Mouse (Mus musculus) neural tube, embryonic 13.5 days (tissue): ENCODE data around the gene Prnp. TPM values are rescaled to one million over a fixed set of nuclear protein-coding genes. Genes with fewer than 3 reads are reported as not detected.

Experiments
- ATAC-seq: fragments of 200-750 bp; cut with Nextera tagmentation; 2 replicates; pipeline ENCODE4 v1.8.0; 2017; ENCODE audit warnings: low read depth, mild to moderate bottlenecking, moderate TSS enrichment, moderate library complexity
- H3K27ac ChIP-seq: fragments of 300-500 bp; sonication (generic); replicated peaks from 2 replicates; pipeline ENCODE4 v1.5.1; 2015; ENCODE audit warnings: moderate library complexity, mild to moderate bottlenecking, inconsistent platforms
- H3K27me3 ChIP-seq: fragments of 300-500 bp; sonication (generic); 2 replicates; pipeline ENCODE4 v1.6.1; 2015; ENCODE audit warnings: mild to moderate bottlenecking, inconsistent platforms
- H3K36me3 ChIP-seq: fragments of 300-500 bp; sonication (generic); 2 replicates; pipeline ENCODE4 v1.6.1; 2015; ENCODE audit warnings: mild to moderate bottlenecking, inconsistent platforms
- H3K4me1 ChIP-seq: fragments of 300-500 bp; sonication (generic); replicated peaks from 2 replicates; pipeline ENCODE4 v1.6.1; 2015; ENCODE audit warnings: inconsistent platforms
- H3K4me2 ChIP-seq: fragments of 300-500 bp; sonication (generic); 2 replicates; pipeline ENCODE4 v1.6.1; 2015; ENCODE audit warnings: inconsistent platforms, mild to moderate bottlenecking, moderate library complexity
- H3K4me3 ChIP-seq: fragments of 300-500 bp; sonication (generic); 2 replicates; pipeline ENCODE4 v1.5.1; 2015; ENCODE audit warnings: mild to moderate bottlenecking, inconsistent platforms
- H3K9ac ChIP-seq: fragments of 300-500 bp; sonication (generic); 2 replicates; pipeline ENCODE4 v1.6.1; 2015; ENCODE audit warnings: moderate library complexity, mild to moderate bottlenecking, inconsistent platforms
- H3K9me3 ChIP-seq: fragments of 300-500 bp; sonication (generic); 2 replicates; pipeline ENCODE4 v1.6.1; 2016; ENCODE audit warnings: inconsistent platforms
- WGBS: fragments of 180-500 bp; shearing (Covaris S2); methylation state at CpG from one replicate; pipeline ENCODE4 v1.1.7; 2015; 5-methylcytosine and 5-hydroxymethylcytosine counted together
- polyA plus RNA-seq: library from polyadenylated mRNA; unstranded; fragments of >200 nt; fragmentation: Nextera tagmentation; extraction: Ambion mirVana; gene quantifications from 2 replicates; pipeline ENCODE4 v1.2.1, GENCODE M21; 2015

The Prnp gene
- polyA plus RNA-seq, 1 experiment from 2014 or later: 128 TPM

DNA sequence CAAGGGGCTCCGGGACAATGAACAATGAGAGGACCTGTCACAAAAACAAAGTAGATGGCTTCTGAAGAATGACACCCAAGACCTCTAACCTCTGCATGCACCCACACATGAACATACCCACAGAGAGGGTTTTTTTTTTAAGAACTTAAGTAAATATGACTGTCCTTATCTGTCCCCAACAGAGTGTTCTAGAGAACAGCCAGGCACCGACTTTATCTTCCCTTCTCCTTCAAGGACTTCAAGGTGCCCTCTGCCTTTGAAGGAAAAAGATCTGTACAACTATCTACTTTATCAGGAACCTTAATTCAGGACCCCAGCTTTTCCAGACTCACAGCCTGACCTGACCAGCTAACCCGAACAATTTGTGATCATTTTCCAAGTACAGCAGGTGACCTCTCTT is 30.8 kb downstream of the Prnp start:
- H3K4me3 ChIP-seq: no peak overlapping the region
- 85% methylated on average over 3 of the region's 3 CpGs for WGBS
- no peak overlapping the region for H3K27ac ChIP-seq
- H3K27me3 ChIP-seq: no peaks in the 10 kb centered on the region
- H3K9me3 ChIP-seq: no peaks in the 10 kb centered on the region
- H3K36me3 ChIP-seq: peaks cover 20% of the 10 kb centered on the region
- no peak overlapping the region for H3K4me2 ChIP-seq
- no peak for ATAC-seq
- no peaks in the 10 kb centered on the region for H3K4me1 ChIP-seq
- H3K9ac ChIP-seq: no peak overlapping the region

DNA sequence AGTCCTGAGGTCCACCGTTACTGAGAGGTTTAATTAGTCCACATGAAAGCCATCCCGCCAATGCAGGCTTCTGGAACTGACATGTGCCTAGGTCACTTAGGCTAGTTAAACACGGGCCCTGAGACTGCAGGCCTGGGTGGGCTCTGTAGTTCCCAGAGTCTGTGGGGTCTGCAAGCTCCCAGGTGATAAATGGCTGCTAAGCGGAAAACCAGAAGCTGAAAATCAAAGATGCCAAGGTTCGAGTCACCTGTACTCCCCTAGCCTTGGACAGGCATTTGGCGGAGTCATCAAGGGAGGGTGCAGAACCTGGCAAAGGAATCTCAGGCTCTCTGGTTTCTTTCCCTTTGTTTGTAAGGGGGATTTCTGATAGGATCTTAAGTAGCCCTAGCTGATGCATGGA is 31.8 kb downstream of the Prnp start:
- ATAC-seq: no peak
- no peaks in the 10 kb centered on the region for H3K9me3 ChIP-seq
- WGBS: 85% methylated on average over 6 of the region's 6 CpGs
- no peaks in the 10 kb centered on the region for H3K4me1 ChIP-seq
- H3K4me3 ChIP-seq: no peak overlapping the region
- H3K9ac ChIP-seq: no peak overlapping the region
- peaks cover 16% of the 10 kb centered on the region for H3K36me3 ChIP-seq
- H3K4me2 ChIP-seq: no peak overlapping the region
- H3K27ac ChIP-seq: no peak overlapping the region
- no peaks in the 10 kb centered on the region for H3K27me3 ChIP-seq

GRCm38 (mm10) chr2:131944370-131944769 is 34.6 kb downstream of the Prnp start:
- 16% methylated on average over 1 of the region's 1 CpGs for WGBS
- H3K27me3 ChIP-seq: no peaks in the 10 kb centered on the region
- no peak overlapping the region for H3K4me3 ChIP-seq
- H3K4me2 ChIP-seq: no peak overlapping the region
- no peak overlapping the region for H3K9ac ChIP-seq
- no peaks in the 10 kb centered on the region for H3K4me1 ChIP-seq
- no peaks in the 10 kb centered on the region for H3K9me3 ChIP-seq
- H3K27ac ChIP-seq: no peak overlapping the region
- H3K36me3 ChIP-seq: no peaks in the 10 kb centered on the region
- ATAC-seq: no peak

DNA sequence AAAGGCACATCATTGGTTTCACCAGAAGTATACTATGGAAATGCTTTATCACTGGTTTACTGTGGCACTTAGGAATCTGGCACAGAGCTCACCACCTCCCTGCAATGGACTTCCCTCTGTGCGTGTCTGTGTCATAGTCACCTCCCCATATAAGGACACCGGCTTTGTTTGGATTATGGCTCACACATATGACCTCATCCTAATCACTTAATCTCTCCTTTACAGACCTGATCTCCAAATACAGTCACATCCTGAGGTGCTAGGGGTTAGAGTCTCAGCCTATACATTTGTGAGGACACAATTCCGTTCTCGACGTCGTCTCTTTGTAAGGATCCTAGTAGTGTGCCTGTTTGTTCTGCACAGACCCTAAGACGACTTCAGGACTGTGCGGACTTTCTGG is 35.5 kb downstream of the Prnp start:
- Histone ChIP-seq H3K27me3 (no peaks in the 10 kb centered on the region), H3K9ac (no peak overlapping the region), H3K4me3 (no peak overlapping the region), H3K4me2 (no peak overlapping the region), H3K36me3 (no peaks in the 10 kb centered on the region), H3K27ac (no peak overlapping the region), H3K9me3 (no peaks in the 10 kb centered on the region), H3K4me1 (no peaks in the 10 kb centered on the region)
- WGBS: 88% methylated on average over 8 of the region's 8 CpGs
- ATAC-seq: no peak

DNA sequence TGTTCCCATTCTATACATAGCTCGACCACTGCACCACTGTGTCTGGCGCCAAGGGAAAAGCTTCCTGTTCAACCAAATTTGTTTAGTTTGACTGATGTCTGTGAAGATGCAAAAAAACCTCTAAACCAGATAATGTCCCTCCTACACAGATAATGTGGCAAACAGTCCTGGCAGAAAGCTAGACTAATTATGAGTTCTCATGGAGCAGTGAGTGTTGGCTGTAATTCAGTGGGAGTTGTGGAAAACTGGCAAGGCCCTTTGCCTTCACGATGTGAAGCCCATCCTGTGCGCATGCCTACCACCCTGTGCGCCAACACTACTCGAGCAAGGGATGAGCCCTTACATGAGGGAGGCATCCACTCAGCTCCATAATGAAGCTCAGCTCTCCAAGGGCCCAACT is 36.0 kb downstream of the Prnp start:
- Histone ChIP-seq H3K9me3 (no peaks in the 10 kb centered on the region), H3K9ac (no peak overlapping the region), H3K4me2 (no peak overlapping the region), H3K4me3 (no peak overlapping the region), H3K27me3 (peaks cover 5% of the 10 kb centered on the region; the same call in 1 of the 2 replicates), H3K36me3 (no peaks in the 10 kb centered on the region), H3K27ac (no peak overlapping the region), H3K4me1 (0 out of 2 replicates have a peak, but pooled peaks cover 4% of the 10 kb centered on the region)
- 90% methylated on average over 6 of the region's 6 CpGs for WGBS
- no peak for ATAC-seq

DNA sequence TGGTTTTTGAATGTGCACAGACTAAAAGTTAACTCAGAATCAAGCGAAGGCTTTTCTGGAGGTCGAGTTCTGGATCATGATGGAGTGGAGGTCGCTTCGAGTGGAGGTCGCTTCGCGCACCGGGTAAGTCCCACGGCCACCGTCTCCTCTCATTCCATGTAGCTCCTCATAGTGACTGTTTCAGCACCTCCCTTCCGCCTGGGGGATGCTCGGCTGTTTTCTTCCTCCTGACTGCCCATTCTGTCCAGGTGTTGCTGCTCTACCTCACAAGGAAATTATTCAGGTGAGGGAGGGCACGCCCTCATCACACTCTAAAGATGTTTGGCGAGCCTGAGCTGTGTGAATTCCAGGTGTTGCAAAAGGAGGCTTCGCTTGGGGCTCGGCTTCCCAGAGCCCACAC is 36.6 kb downstream of the Prnp start:
- H3K4me2 ChIP-seq: no peak overlapping the region
- no peak overlapping the region for H3K4me3 ChIP-seq
- H3K27ac ChIP-seq: no peak overlapping the region
- H3K27me3 ChIP-seq: peaks cover 9% of the 10 kb centered on the region
- H3K4me1 ChIP-seq: 0 out of 2 replicates have a peak, but pooled peaks cover 4% of the 10 kb centered on the region
- 89% methylated on average over 16 of the region's 16 CpGs for WGBS
- no peak overlapping the region for H3K9ac ChIP-seq
- H3K9me3 ChIP-seq: no peaks in the 10 kb centered on the region
- H3K36me3 ChIP-seq: no peaks in the 10 kb centered on the region
- no peak for ATAC-seq

DNA sequence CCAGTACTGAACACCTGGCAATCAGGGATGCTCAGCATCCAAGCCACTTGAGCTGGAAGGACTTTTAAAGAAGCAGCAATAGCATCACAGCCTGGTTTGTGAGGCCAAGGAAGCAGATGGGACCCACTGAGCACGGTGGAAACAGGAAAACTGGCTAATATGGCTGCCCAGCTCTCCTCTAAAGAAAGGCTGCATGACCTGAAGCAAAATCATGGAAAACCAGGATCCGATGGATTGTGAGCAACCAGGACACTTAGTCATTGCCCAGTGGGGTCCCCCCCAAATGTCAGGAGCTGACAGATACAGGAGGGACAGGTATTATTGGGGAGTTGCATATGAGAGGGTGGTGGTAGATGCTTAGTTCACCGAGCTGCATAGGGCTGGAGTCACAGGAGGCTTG is 38.4 kb downstream of the Prnp start:
- Histone ChIP-seq H3K27me3 (peaks cover 27% of the 10 kb centered on the region), H3K9me3 (no peaks in the 10 kb centered on the region), H3K4me2 (no peak overlapping the region), H3K4me3 (no peak overlapping the region), H3K4me1 (peaks cover 12% of the 10 kb centered on the region), H3K27ac (no peak overlapping the region), H3K36me3 (no peaks in the 10 kb centered on the region), H3K9ac (no peak overlapping the region)
- ATAC-seq: no peak
- 79% methylated on average over 3 of the region's 3 CpGs for WGBS

- H3K36me3 ChIP-seq: no peaks in the 10 kb centered on the region
- no peak overlapping the region for H3K27ac ChIP-seq
- no peak for ATAC-seq
- peaks cover 36% of the 10 kb centered on the region for H3K27me3 ChIP-seq
- peaks cover 18% of the 10 kb centered on the region for H3K4me1 ChIP-seq
- H3K4me2 ChIP-seq: no peak overlapping the region
- WGBS: 79% methylated on average over 11 of the region's 11 CpGs
- H3K9me3 ChIP-seq: no peaks in the 10 kb centered on the region
- no peak overlapping the region for H3K4me3 ChIP-seq
- H3K9ac ChIP-seq: no peak overlapping the region
Measured at GRCm38 (mm10) chr2:131948916-131949639, 39.4 kb downstream of the Prnp start.

GRCm38 (mm10) chr2:131949767-131950597 is 40.3 kb downstream of the Prnp start:
- Histone ChIP-seq H3K4me3 (no peak overlapping the region), H3K4me1 (peaks cover 18% of the 10 kb centered on the region), H3K27me3 (peaks cover 45% of the 10 kb centered on the region), H3K36me3 (no peaks in the 10 kb centered on the region), H3K9ac (no peak overlapping the region), H3K9me3 (no peaks in the 10 kb centered on the region), H3K4me2 (no peak overlapping the region), H3K27ac (no peak overlapping the region)
- 47% methylated on average over 9 of the region's 9 CpGs for WGBS
- peak; percentile 40; the same call in 1 of the 2 replicates for ATAC-seq

- ATAC-seq: no peak
- peaks cover 18% of the 10 kb centered on the region for H3K4me1 ChIP-seq
- H3K4me2 ChIP-seq: no peak within 1 kb of the TSS
- no peak within 1 kb of the TSS for H3K9ac ChIP-seq
- H3K27ac ChIP-seq: no peak within 1 kb of the TSS
- 18% methylated on average over 11 of the region's 11 CpGs for WGBS
- peaks cover 46% of the 10 kb centered on the region for H3K27me3 ChIP-seq
- H3K36me3 ChIP-seq: no peaks in the 10 kb centered on the region
- no peak within 1 kb of the TSS for H3K4me3 ChIP-seq
- no peaks in the 10 kb centered on the region for H3K9me3 ChIP-seq
Measured at GRCm38 (mm10) chr2:131950598-131951095, 40.9 kb downstream of the Prnp start, which contains the start of gene Prnd. Prnd (plus strand) TSS chr2:131950861.

GRCm38 (mm10) chr2:131952456-131952855 is 42.7 kb downstream of the Prnp start:
- no peak for ATAC-seq
- H3K27me3 ChIP-seq: peaks cover 46% of the 10 kb centered on the region
- H3K36me3 ChIP-seq: no peaks in the 10 kb centered on the region
- H3K4me2 ChIP-seq: no peak overlapping the region
- 62% methylated on average over 2 of the region's 2 CpGs for WGBS
- no peaks in the 10 kb centered on the region for H3K9me3 ChIP-seq
- no peak overlapping the region for H3K9ac ChIP-seq
- H3K4me3 ChIP-seq: no peak overlapping the region
- H3K4me1 ChIP-seq: peaks cover 18% of the 10 kb centered on the region
- H3K27ac ChIP-seq: no peak overlapping the region

- Histone ChIP-seq H3K4me3 (peak overlapping the region; percentile 3; the same call in 1 of the 2 replicates), H3K4me1 (peaks cover 18% of the 10 kb centered on the region), H3K4me2 (peak overlapping the region; percentile 43), H3K36me3 (no peaks in the 10 kb centered on the region), H3K9me3 (no peaks in the 10 kb centered on the region), H3K27ac (no peak overlapping the region), H3K27me3 (peaks cover 46% of the 10 kb centered on the region), H3K9ac (0 out of 2 replicates have a peak overlapping the region, but pooled peaks have one; percentile 8)
- WGBS: 12% methylated on average over 29 of the region's 29 CpGs
- ATAC-seq: no peak
Measured at GRCm38 (mm10) chr2:131952961-131953538, 43.3 kb downstream of the Prnp start.
